Mouse (Mus musculus) megakaryocyte-erythroid progenitor cell, adult 5-6 weeks (primary cell): ENCODE results near the gene Wdr74. TPM values are rescaled to one million over a fixed set of nuclear protein-coding genes. Genes with fewer than 3 reads are reported as not detected.

Experiments
- ATAC-seq: replicated peaks from 2 replicates; pipeline ENCODE4 v1.8.0; 2016; ENCODE audit warnings: mild to moderate bottlenecking, inconsistent platforms; ENCODE audit not compliant: severe bottlenecking, poor library complexity, low FRiP score, low TSS enrichment
- total RNA-seq, 2 experiments: library from RNA; stranded (forward) in 1 of 2; stranded (reverse) in 1 of 2; fragments of 200-1000, 215-1000 nt in 1 of 2; fragments of >200 nt in 1 of 2; fragmentation: Nextera tagmentation in 1 of 2; gene quantifications; 2 replicates each; pipeline ENCODE4 v1.2.3; 2014 to 2017

Wdr74 gene
- total RNA-seq, 2 experiments from 2014 or later: 142 to 207 TPM

DNA sequence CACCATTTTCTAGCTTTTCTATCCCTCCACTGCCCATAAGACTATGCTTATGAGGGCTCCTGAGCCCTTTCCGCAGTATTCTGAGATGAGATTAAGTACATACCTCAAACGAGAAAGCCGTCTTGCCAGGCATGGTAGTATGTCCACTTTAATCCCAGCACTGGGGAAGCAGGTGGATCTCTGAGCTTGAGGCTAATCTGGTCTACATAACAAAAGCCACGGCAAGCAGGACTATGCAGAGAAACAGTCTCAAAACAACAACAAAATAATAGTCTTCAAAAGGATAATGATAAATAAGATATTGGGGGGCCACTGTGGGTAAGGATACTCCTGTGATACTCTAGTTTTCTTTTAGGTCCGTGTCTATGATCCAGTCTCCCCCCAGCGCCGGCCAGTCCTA lies 3.3 kb downstream of the Wdr74 start:
- ATAC-seq: no peak

DNA sequence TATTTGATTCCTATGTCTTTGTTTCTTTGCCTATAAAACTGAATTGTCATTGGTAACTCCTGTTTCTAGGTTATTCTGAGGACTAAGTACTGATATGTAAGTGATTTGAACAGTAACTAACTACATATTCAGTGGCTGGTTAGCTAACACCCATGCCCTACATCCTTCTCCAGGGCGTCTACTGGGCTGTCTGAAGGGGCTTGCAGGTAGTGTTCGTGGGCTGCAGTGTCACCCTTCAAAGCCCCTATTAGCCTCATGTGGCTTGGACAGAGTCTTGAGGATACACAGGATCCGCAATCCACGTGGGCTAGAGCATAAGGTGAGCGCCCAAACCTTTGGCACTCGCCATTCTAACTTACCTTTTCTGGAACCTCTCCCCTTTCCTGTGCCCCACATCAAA lies 4.0 kb downstream of the Wdr74 start:
- no peak for ATAC-seq

DNA sequence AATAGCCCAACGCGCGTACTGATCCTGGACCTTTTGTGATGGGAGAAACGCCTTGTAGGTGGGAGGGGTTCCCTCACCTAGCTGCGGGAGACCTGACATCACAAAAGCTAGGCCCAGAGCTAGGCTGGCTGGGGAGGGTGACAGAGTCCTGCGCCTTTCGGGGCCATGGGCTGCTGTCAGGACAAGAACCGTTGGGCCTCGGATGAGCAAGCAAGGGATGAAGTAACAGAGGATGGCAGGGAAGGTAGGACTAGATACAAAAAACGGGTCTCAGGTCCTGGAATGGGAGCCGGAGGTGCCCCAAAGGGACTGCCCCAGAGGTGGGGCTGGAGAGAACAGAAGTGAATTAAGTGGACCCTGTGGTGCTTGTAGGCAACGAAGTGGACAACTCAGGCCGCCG lies 5.0 kb downstream of the Wdr74 start, which contains the start of gene 1700092M07Rik:
Gene 1700092M07Rik (plus strand): TSS at position 116 of the 400 bp plus-strand sequence.
- no peak for ATAC-seq

DNA sequence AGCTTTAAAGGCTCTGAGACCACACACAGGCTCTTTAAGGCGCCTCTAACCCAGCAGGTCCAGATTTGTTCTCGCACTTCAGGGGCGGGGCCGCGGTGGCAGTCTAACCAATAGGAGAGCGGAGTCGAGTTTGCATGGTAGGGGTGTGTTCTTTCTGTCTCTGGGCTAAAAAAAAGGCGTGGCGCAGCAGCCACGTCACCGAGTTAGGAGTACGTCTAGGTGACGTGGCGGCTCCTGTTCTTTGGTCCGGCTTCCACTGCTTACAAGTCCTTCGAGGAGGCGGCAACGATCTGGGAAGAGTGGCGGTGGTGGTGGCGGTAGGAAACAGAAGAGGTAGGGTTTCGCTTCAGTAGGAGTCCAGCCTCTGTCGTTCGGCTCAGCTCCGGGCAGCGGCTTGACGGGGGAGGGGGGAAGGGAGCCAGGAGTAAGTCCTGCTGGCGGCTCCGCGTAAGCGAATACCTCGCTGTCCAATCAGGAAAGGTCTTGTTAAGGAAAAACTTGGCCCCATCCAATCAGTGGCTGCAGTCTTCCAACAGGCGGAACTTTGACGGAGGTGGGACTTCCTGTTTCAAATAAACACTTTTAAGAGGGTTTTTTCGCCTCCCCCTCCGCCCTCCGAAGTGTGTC lies 5.7 kb downstream of the Wdr74 start, which contains the start of gene Stx5a:
Gene Stx5a (plus strand): TSS at position 171 of the 627 bp plus-strand sequence.
- peak; percentile 92 for ATAC-seq

DNA sequence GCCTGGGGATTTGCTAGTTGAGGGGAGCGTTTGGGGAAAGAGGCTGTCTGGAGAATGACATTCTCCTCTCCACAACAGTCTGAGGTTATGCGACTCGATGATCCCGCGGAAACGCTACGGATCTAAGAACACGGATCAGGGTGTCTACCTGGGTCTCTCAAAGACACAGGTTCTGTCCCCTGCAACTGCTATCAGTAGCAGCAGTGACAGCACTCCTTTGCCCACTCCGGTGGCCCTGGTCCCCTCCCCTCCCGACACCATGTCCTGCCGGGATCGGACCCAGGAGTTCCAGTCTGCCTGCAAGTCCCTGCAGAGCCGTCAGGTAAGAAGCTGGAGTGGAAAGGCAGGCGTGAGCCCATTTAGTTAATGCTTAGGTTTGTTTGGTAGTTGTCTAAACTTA lies 6.5 kb downstream of the Wdr74 start:
- ATAC-seq: no peak

DNA sequence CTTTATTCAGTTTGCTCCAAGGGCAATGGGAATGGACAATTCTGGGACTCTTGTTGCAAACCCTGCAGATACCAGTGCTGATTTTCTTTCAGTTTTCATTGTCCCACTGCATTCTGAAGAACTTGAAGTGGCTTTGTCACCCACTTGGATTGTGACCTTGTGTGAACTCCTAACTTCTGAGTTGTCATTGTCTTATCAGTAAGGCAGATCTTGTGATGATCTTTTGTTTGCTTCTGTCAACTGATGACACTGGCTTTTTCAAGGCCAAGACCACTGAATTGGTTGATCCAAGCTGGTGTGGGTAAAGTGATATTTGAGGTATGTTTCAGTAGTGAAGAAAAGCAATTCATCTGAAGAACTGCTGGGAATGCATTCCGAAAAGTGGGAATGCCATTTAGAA lies 9.8 kb downstream of the Wdr74 start:
- ATAC-seq: no peak

DNA sequence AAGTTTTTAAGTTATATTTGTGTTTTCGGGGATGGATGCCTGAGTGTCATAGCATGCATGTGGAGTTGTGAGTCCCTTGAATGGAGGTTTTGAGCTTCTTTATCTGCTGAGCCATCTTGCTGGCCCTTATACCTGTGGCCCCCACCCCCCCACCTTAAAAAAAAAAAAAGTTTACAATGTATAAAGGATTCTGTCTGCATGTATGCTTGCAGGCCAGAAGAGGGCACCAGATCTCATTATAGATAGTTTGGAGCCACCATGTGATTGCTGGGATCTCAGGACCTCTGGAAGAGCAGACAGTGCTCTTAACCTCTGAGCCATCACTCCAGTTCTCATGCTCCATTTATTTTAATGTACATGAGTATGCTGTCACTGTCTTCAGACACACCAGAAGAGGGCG lies 11.7 kb downstream of the Wdr74 start:
- ATAC-seq: no peak

DNA sequence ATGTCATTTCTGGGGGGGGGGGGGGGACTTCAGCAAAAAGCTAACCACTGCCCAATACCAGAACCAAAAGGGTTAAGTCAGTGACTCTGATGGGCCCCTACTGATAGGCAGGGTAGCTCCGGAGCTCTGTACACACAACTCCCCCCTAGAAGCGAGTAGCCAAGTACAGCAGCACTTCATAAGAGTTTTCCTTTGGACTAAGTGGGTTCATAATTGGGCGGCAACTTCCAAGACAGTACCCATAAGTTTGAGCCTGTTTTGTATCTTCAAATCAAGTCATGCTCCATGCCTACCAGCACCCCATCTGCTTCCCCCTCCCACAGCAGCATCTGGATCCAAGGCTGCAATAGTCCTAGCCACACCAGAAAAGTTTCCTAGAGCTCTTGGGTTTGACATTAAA lies 20.0 kb downstream of the Wdr74 start:
- no peak for ATAC-seq

DNA sequence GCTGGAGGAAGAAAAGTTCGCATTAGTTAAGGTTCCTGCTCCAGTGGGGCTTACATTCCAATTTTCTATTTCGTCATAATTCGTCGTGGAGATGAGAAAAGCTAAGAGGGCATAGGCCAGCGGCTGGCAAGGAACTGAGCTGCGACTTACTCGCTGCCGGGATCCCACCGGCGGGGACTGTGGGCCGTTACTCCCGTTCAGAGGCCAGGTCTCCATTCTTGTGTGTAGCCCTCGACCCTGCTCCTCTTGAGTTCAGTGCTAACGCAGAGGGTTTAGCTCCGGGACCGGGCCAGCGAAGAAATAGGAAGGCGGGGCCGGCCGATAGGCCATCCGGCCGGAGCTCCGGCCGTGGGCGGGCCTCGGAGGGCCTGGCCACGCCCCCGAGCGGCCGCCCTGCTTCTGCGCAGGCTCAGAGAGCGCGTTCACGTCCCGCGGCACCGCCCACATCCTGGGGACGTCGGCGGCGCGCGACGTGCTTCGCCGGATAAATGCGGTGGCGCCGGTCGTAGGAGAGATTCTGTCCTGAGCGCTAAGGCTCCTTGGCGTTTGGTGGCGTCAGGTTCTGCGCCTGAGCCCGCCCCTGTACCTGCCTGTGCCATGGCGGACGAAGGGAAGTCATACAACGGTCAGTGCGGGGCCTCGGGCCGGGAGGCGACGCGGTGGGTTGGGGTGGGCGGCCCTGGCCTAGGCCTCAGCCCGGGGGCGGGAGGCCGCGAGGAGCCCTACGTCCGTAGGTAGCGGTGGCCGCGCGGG lies 21.2 kb downstream of the Wdr74 start, which contains the start of gene Nxf1:
Gene Nxf1 (plus strand): TSS at position 439 of the 753 bp plus-strand sequence.
- peak; percentile 80 for ATAC-seq

DNA sequence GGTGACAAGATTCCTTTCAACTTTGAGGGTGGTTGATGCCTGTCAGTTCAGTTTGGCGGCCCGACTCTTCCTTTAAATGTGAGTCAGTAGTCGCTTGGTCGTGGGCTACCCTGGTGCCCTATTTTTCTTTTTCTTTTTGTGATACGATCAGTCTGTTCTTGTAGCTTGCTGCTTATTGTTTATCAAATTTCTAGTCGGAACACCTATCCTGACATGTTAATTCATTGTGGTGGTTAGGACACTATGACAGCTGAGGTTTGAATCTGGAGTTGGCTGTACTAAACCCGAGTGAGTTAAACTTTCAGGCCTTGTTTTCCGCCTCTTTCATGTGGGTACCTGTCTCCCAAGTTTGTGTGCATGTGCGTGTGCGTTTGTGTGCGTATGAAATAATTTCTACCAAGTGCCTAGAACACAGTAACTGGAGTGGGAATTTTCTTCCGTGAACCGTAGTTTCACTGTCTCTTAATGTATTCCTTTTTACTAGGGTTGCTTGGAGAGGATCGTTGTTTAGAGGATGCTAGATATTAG lies 21.9 kb downstream of the Wdr74 start:
- no peak for ATAC-seq

DNA sequence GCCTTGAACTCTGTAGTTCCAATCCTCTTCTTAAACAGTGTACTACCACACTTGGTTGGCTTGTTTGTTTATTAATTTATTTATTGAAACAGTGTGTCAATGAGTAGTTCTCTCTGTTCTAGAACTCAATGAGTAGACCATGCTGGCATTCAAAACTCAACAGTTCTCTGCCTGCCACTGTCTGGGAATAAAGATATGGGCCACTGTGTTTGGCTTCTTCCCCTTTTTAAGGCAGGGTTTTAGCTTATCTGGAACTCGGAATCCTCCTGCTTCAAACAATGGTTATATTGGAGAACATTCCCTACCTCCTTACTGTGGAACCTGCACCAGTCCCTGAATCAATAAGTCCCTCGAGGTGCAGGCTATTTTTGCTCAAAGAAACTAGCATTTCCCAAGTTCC lies 23.3 kb downstream of the Wdr74 start:
- ATAC-seq: no peak

DNA sequence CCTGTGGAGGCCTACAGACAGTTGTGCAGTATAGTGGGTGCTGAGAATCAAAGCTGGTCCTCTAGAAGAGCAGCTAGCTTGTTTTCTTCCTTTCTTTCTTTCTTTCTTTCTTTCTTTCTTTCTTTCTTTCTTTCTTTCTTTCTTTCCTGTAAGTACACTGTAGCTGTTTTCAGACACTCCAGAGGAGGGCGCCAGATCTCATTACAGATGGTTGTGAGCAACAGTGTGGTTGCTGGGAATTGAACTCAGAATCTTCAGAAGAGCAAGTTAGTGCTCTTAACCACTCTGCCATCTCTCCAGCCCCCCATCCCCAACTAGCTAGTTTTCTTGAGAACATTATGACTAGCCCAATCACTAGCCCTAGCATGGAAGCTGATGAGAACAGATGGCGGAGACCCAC lies 25.1 kb downstream of the Wdr74 start:
- no peak for ATAC-seq

DNA sequence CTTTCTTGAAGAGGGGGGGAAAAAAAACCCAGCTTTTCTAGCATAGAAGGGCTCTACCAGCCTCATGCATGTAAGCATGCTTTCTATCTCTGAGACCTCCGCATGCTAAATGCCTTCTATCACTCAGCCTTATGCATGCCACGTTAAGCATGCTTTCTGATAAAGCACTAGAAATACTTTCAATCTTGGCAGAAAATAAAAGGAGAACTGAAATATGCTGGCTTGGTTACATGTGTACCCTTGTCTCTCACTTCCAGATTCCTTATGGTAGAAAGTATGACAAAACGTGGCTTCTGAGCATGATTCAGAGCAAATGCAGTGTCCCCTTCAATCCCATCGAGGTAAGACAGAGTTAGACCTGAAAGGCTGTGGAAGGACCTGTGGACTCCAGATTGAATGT lies 27.6 kb downstream of the Wdr74 start:
- no peak for ATAC-seq

DNA sequence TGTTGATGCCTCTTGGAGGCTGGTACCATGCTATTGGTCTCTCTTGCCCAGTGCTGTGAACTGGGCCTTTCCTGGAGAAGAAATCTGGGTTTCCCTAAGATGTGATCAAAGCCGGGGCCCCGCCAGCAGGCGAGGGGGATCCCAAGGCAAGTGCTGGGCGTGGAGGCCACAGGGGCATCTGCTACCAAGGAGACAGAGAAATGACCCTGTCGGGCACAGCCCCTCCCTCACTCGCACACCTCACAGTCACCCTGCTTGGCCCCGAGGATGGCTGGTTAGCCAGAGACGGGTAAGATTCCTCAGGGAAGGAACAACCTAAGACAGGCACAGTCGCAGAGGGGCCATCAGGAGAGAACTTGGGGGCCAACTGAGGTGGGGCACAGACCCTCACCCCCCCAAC lies 29.9 kb downstream of the Wdr74 start:
- ATAC-seq: no peak

DNA sequence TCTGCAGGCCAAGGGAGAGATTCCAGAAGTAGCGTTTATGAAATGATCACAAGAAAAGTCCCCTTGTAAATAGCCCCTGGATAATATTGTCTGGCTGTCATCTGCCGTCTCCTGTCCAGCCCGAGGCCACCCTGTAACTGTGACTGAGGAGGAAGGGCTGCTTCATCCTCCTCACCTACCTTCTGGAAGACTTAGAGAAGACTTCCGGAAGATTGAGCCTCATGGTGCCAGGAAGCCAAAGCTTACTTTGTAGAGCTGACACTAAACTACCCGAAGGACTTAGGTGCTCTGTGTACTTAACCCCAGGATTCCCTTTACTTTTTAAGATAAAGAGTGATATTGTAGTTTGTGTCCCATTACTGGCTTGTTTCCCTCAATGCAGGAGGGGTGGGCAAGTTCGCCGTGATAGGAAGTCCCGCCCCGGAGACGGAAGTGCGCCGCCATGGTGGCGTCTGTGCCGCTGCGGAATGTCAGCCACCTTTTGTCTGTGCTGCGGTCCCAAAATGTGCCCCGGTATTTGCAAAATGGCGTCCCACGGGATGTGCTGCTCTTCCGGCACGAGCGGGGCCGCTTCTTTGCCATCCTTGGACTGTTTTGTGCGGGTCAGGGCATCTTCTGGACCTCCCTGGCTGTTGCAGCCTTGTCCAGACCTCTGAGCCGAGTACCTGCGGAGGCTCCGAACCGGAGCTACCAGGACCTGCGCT lies 35.1 kb downstream of the Wdr74 start, which contains the start of gene Tmem223:
Gene Tmem223 (plus strand): TSS at position 430 of the 704 bp plus-strand sequence.
- ATAC-seq: peak; percentile 58

DNA sequence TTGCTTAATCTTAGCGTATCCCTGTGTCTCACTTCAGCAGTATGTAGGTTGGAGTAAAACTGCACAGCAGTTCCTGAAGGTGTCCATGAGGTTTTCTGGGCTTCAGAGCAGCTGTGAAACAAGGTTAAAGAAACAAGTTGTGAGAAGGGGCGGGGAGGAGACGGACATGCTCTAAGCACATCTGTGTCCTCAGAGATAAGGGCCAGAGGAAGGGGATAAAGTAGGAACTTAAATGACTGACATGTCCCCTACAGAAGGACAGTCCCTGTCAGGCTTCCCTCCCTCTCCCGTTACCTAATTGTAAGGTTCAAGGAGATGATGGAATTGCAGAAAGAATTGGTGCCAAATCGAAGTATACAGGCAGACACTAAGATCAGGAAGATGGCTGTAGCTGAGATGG lies 37.4 kb downstream of the Wdr74 start:
- peak; percentile 34; the same call in 1 of the 2 replicates for ATAC-seq

DNA sequence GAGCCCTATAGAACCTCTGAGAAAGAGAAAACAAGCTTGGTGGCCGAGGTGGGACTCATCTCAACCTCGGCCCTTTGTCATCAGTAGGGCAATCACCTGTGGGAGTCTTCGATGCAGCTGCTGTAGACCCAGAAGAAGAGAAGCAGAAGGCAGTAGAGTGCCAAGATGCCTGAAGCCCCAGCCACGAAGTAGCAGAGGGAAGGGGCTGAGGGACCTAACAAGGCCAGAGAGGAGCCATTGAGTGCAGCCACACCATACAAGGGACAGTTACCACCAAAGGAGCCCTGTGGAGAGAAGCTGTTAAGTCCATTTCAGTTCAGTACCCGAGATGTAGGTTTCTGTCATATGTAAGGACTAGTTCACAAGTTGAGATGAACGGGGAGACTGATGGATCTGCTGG lies 37.8 kb downstream of the Wdr74 start:
- ATAC-seq: no peak

DNA sequence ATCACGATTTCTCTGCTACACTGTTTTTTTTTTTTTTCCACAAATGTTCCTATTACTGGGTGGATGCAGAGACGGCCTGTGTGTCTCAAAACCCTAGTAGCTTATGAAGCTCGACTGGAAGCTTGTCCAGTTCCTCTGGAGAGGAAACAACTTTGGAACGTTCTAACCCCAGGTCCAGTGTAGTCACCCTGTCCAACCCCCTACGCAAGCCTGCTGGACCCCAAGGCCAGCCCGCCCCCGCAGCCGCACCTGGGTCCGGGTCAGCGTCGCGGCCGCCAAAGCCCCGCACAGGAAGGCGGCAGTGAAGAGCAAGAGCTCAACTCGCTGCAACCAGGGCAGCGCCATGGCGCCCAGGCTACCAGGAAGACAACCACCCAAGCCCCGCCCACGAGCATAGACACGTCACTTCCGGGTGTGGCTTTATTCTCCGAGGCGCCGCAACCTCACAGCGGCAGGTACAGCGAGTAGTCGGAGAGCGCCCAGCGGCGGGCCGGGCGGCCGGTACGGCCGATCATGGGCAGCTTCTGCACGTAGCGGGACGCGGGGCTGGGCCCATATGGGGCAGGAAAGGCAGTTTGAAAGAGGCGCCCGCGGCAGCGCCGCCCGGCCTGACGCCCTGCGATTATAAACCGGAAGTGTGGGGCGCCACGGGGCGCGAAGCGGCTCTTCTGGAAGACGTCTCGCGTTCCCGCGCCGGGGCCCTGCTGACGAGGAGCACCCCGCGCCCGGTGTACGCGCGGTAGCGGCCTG lies 38.6 kb downstream of the Wdr74 start, which contains the start of gene Tmem179b:
Gene Tmem179b (minus strand): TSS at position 382 of the 750 bp plus-strand sequence.
- peak; percentile 64 for ATAC-seq

DNA sequence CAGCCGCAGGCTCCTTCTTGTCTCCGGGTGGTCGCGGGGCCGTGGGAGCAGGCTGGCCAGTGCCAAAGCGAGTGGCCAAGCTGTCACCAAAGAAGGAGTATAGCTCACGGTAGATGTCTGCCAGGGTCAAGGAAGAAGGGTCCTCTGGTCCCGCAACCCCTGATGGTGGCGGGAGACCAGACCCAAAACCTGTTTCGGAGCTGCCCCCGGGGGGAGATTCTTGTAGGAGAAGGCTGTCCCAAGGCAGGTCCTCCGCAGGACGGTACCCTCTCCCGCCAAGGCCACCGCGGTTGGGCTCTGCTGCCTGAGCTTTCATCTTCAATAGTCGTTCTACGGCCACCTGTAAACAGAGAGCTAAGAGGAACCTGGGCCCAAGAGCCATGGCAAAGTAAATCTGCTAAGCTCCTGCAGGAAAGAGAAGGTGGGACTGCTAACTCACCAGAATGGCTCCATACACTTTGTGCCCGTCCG lies 39.4 kb downstream of the Wdr74 start:
- ATAC-seq: no peak
